Mouse (Mus musculus): ENCODE results near the gene A030014E15Rik.

- TF ChIP-seq CTCF (IDR thresholded peaks at IDR 0.05; ENCODE audit: borderline replicate concordance, insufficient read depth, low read length): no peak
- TF ChIP-seq POLR2A (IDR thresholded peaks at IDR 0.05; ENCODE audit: low read depth, low read length): no peak
Measured at GRCm38 (mm10) chr1:82893269-82893668, 31.4 kb upstream of the A030014E15Rik start.
